Mouse (Mus musculus) lung, embryonic 14.5 days (tissue): ENCODE data around the gene Slc51b. TPM values are rescaled to one million over a fixed set of nuclear protein-coding genes. Genes with fewer than 3 reads are reported as not detected.
A peak's percentile ranks its signal among the peaks of the same experiment; 100 is the strongest.

ENCODE experiments used
- ATAC-seq: fragments of 200-750 bp; cut with Nextera tagmentation; 2 replicates; pipeline ENCODE4 v1.8.0; 2017; ENCODE audit warnings: mild to moderate bottlenecking, moderate TSS enrichment, moderate library complexity; ENCODE audit not compliant: insufficient read depth
- DNase-seq: peaks from one replicate; pipeline ENCODE4 v3.0.0-alpha.2; 2015
- H3K27ac ChIP-seq: fragments of 300-500 bp; sonication (generic); 2 replicates; pipeline ENCODE4 v1.5.1; 2014; ENCODE audit warnings: low read depth, mild to moderate bottlenecking, moderate library complexity
- H3K27me3 ChIP-seq: fragments of 300-500 bp; sonication (generic); 2 replicates; pipeline ENCODE4 v1.6.1; 2014; ENCODE audit warnings: low read length, control low read depth; ENCODE audit not compliant: insufficient read depth
- H3K36me3 ChIP-seq: fragments of 300-500 bp; sonication (generic); 2 replicates; pipeline ENCODE4 v1.6.1; 2014; ENCODE audit warnings: control low read depth; ENCODE audit not compliant: insufficient read depth
- H3K4me1 ChIP-seq: fragments of 300-500 bp; sonication (generic); 2 replicates; pipeline ENCODE4 v1.6.1; 2014; ENCODE audit warnings: antibody characterized with exemption, control low read depth; ENCODE audit not compliant: insufficient read depth
- H3K4me2 ChIP-seq: fragments of 300-500 bp; sonication (generic); 2 replicates; pipeline ENCODE4 v1.6.1; 2014; ENCODE audit warnings: mild to moderate bottlenecking
- H3K4me3 ChIP-seq: fragments of 300-500 bp; sonication (generic); 2 replicates; pipeline ENCODE4 v1.5.1; 2014; ENCODE audit warnings: low read depth, low read length
- H3K9ac ChIP-seq: fragments of 300-500 bp; sonication (generic); 2 replicates; pipeline ENCODE4 v1.6.1; 2014
- H3K9me3 ChIP-seq: fragments of 300-500 bp; sonication (generic); 2 replicates; pipeline ENCODE4 v1.6.1; 2016; ENCODE audit warnings: low read depth, low read length, control low read depth
- CTCF ChIP-seq: IDR thresholded peaks from 2 replicates; pipeline ENCODE4 v1.5.1; 2016; ENCODE audit warnings: antibody characterized with exemption, low read depth
- WGBS: fragments of 180-500 bp; shearing (Covaris S2); extraction: QIAGEN DNeasy Blood & Tissue Kit; methylation state at CpG from one replicate; pipeline ENCODE4 v1.1.7; 2014; 5-methylcytosine and 5-hydroxymethylcytosine counted together
- polyA plus RNA-seq: library from polyadenylated mRNA; unstranded; fragments of >200 nt; fragmentation: Nextera tagmentation; extraction: Ambion mirVana; gene quantifications from 2 replicates; pipeline ENCODE4 v1.2.1, GENCODE M21; 2014

Gene Slc51b
- polyA plus RNA-seq, result not detected in 2 replicates

- TF ChIP-seq CTCF, result no peak
- H3K4me2 ChIP-seq, result no peak within 1 kb of the TSS
- no peaks in the 10 kb centered on the region for H3K4me1 ChIP-seq
- no peaks in the 10 kb centered on the region for H3K27me3 ChIP-seq
- H3K9ac ChIP-seq, result no peak within 1 kb of the TSS
- no peak within 1 kb of the TSS for H3K27ac ChIP-seq
- WGBS, result 79% methylated on average over 11 of the region's 11 CpGs
- ATAC-seq (no peak), DNase-seq (no peak)
- no peak within 1 kb of the TSS for H3K4me3 ChIP-seq
- no peaks in the 10 kb centered on the region for H3K36me3 ChIP-seq
- H3K9me3 ChIP-seq, result no peaks in the 10 kb centered on the region
These were observed at the start of gene Slc51b for GRCm38 (mm10) chr9:65422760-65423501. Slc51b (minus strand) TSS chr9:65422955.

- Histone ChIP-seq H3K9ac (no peak overlapping the region), H3K36me3 (peaks cover 35% of the 10 kb centered on the region), H3K4me2 (no peak overlapping the region), H3K9me3 (no peaks in the 10 kb centered on the region), H3K27me3 (no peaks in the 10 kb centered on the region), H3K4me3 (no peak overlapping the region), H3K4me1 (no peaks in the 10 kb centered on the region), H3K27ac (no peak overlapping the region)
- DNase-seq, result no peak
- no peak for ATAC-seq
- WGBS, result 40% methylated on average over 11 of the region's 11 CpGs
- TF ChIP-seq CTCF, result no peak
These were observed 44.9 kb upstream of the Slc51b start for GRCm38 (mm10) chr9:65467686-65468085.

- Histone ChIP-seq H3K4me3 (no peak overlapping the region), H3K4me2 (no peak overlapping the region), H3K9me3 (no peaks in the 10 kb centered on the region), H3K36me3 (peaks cover 22% of the 10 kb centered on the region), H3K4me1 (peaks cover 6% of the 10 kb centered on the region; the same call in 1 of the 2 replicates), H3K9ac (no peak overlapping the region), H3K27me3 (no peaks in the 10 kb centered on the region), H3K27ac (no peak overlapping the region)
- no peak for TF ChIP-seq CTCF
- WGBS, result 96% methylated on average over 2 of the region's 2 CpGs
- no peak for ATAC-seq
- no peak for DNase-seq
These were observed 42.5 kb upstream of the Slc51b start for GRCm38 (mm10) chr9:65465241-65465640.

- H3K27ac ChIP-seq, result no peak overlapping the region
- H3K27me3 ChIP-seq, result no peaks in the 10 kb centered on the region
- H3K9me3 ChIP-seq, result no peaks in the 10 kb centered on the region
- no peak overlapping the region for H3K9ac ChIP-seq
- peak; percentile 6 for DNase-seq
- H3K4me1 ChIP-seq, result peaks cover 8% of the 10 kb centered on the region; the same call in 1 of the 2 replicates
- TF ChIP-seq CTCF, result no peak
- no peak overlapping the region for H3K4me2 ChIP-seq
- no peak for ATAC-seq
- peaks cover 13% of the 10 kb centered on the region for H3K36me3 ChIP-seq
- 90% methylated on average over 6 of the region's 6 CpGs for WGBS
- H3K4me3 ChIP-seq, result no peak overlapping the region
These were observed 41.4 kb upstream of the Slc51b start for GRCm38 (mm10) chr9:65464161-65464560.

- no peak for TF ChIP-seq CTCF
- 50% methylated on average over 5 of the region's 5 CpGs for WGBS
- Histone ChIP-seq H3K36me3 (peaks cover 10% of the 10 kb centered on the region), H3K4me2 (peak overlapping the region; percentile 73), H3K27ac (no peak overlapping the region), H3K4me3 (no peak overlapping the region), H3K4me1 (peaks cover 8% of the 10 kb centered on the region; the same call in 1 of the 2 replicates), H3K27me3 (no peaks in the 10 kb centered on the region), H3K9ac (no peak overlapping the region), H3K9me3 (no peaks in the 10 kb centered on the region)
- DNase-seq (peak; percentile 44), ATAC-seq (no peak)
These were observed 39.8 kb upstream of the Slc51b start for GRCm38 (mm10) chr9:65462544-65462943.

- Histone ChIP-seq H3K27me3 (no peaks in the 10 kb centered on the region), H3K27ac (peak within 1 kb of the TSS; percentile 80), H3K4me2 (peak within 1 kb of the TSS; percentile 73), H3K9ac (peak within 1 kb of the TSS; percentile 77), H3K9me3 (no peaks in the 10 kb centered on the region), H3K4me1 (peaks cover 8% of the 10 kb centered on the region; the same call in 1 of the 2 replicates), H3K4me3 (peak within 1 kb of the TSS; percentile 87), H3K36me3 (peaks cover 7% of the 10 kb centered on the region)
- under 1% methylated on average over 53 of the region's 53 CpGs for WGBS
- no peak for TF ChIP-seq CTCF
- ATAC-seq (peak; percentile 96), DNase-seq (peak; percentile 97)
These were observed 38.1 kb upstream of the Slc51b start, which contains the start of gene Spg21 for GRCm38 (mm10) chr9:65460732-65461442. Spg21 (plus strand) TSS chr9:65460947.

- 56% methylated on average over 3 of the region's 3 CpGs for WGBS
- H3K36me3 ChIP-seq, result 0 out of 2 replicates have a peak, but pooled peaks cover 2% of the 10 kb centered on the region
- peak overlapping the region; percentile 80; the same call in 1 of the 2 replicates for H3K27ac ChIP-seq
- H3K9me3 ChIP-seq, result no peaks in the 10 kb centered on the region
- H3K4me3 ChIP-seq, result peak overlapping the region; percentile 87
- peaks cover 8% of the 10 kb centered on the region; the same call in 1 of the 2 replicates for H3K4me1 ChIP-seq
- H3K9ac ChIP-seq, result no peak overlapping the region
- ATAC-seq, result peak; percentile 7; the same call in 1 of the 2 replicates
- TF ChIP-seq CTCF, result no peak
- no peaks in the 10 kb centered on the region for H3K27me3 ChIP-seq
- peak overlapping the region; percentile 73 for H3K4me2 ChIP-seq
- DNase-seq, result no peak
These were observed 37.4 kb upstream of the Slc51b start for GRCm38 (mm10) chr9:65460198-65460597.
